Mouse (Mus musculus): ENCODE measurements around the gene B4galt1.
"Not testable (repeated sequence)": the region's sequence is repeated elsewhere in the genome, so short reads cannot be mapped to it uniquely, and the experiment has no call there.

Gene B4galt1

GRCm38 (mm10) chr4:40818421-40818820 is 35.4 kb downstream of the B4galt1 start:
- no peak for DNase-seq (ENCODE audit: low spot score in 2 of 2)

GRCm38 (mm10) chr4:40817936-40818335 is 35.9 kb downstream of the B4galt1 start:
- DNase-seq (ENCODE audit: low spot score in 2 of 2) = no peak

- no peak for DNase-seq (ENCODE audit: low spot score in 2 of 2)
These were observed 37.9 kb downstream of the B4galt1 start for GRCm38 (mm10) chr4:40815775-40816372.

- no peak for DNase-seq (ENCODE audit: low spot score in 2 of 2)
These were observed 38.7 kb downstream of the B4galt1 start for GRCm38 (mm10) chr4:40815120-40815519.

GRCm38 (mm10) chr4:40814359-40814758 is 39.4 kb downstream of the B4galt1 start:
- DNase-seq (ENCODE audit: low spot score in 2 of 2) = no peak

GRCm38 (mm10) chr4:40812891-40813290 is 40.9 kb downstream of the B4galt1 start:
- no peak for DNase-seq (ENCODE audit: low spot score in 2 of 2)

GRCm38 (mm10) chr4:40810481-40810880 is 43.3 kb downstream of the B4galt1 start:
- no peak for DNase-seq (ENCODE audit: low spot score in 2 of 2)

- no peak for DNase-seq (ENCODE audit: low spot score in 2 of 2)
These were observed 46.4 kb downstream of the B4galt1 start for GRCm38 (mm10) chr4:40807382-40807781.

GRCm38 (mm10) chr4:40805401-40805800 is 48.4 kb downstream of the B4galt1 start:
- DNase-seq (ENCODE audit: low spot score in 2 of 2) = no peak

- DNase-seq (ENCODE audit: low spot score in 2 of 2) = no peak
These were observed 51.0 kb downstream of the B4galt1 start for GRCm38 (mm10) chr4:40802787-40803186.

- DNase-seq (ENCODE audit: low spot score in 2 of 2) = no peak
These were observed 51.9 kb downstream of the B4galt1 start for GRCm38 (mm10) chr4:40801908-40802307.

GRCm38 (mm10) chr4:40800873-40801272 is 52.9 kb downstream of the B4galt1 start:
- DNase-seq (ENCODE audit: low spot score in 2 of 2) = no peak

GRCm38 (mm10) chr4:40798833-40799555 is 54.8 kb downstream of the B4galt1 start:
- DNase-seq (ENCODE audit: low spot score in 2 of 2) = not testable (repeated sequence)

GRCm38 (mm10) chr4:40795761-40796160 is 58.0 kb downstream of the B4galt1 start:
- DNase-seq (ENCODE audit: low spot score in 2 of 2) = no peak

GRCm38 (mm10) chr4:40794320-40794719 is 59.5 kb downstream of the B4galt1 start:
- no peak for DNase-seq (ENCODE audit: low spot score in 2 of 2)

- no peak for DNase-seq (ENCODE audit: low spot score in 2 of 2)
These were observed 62.6 kb downstream of the B4galt1 start for GRCm38 (mm10) chr4:40791176-40791575.

GRCm38 (mm10) chr4:40786578-40786977 is 67.2 kb downstream of the B4galt1 start:
- no peak for DNase-seq (ENCODE audit: low spot score in 2 of 2)

- DNase-seq (ENCODE audit: low spot score in 2 of 2) = no peak
These were observed 68.1 kb downstream of the B4galt1 start for GRCm38 (mm10) chr4:40785620-40786166.

- DNase-seq (ENCODE audit: low spot score in 2 of 2) = no peak
These were observed 69.1 kb downstream of the B4galt1 start for GRCm38 (mm10) chr4:40784556-40785169.

- DNase-seq (ENCODE audit: low spot score in 2 of 2) = no peak
These were observed 70.8 kb downstream of the B4galt1 start for GRCm38 (mm10) chr4:40783049-40783448.

- no peak for DNase-seq (ENCODE audit: low spot score in 2 of 2)
These were observed 71.9 kb downstream of the B4galt1 start for GRCm38 (mm10) chr4:40781797-40782495.

- no peak for DNase-seq (ENCODE audit: low spot score in 2 of 2)
These were observed 72.7 kb downstream of the B4galt1 start for GRCm38 (mm10) chr4:40781143-40781542.

Data from frontal cortex, postnatal 36 days (tissue).